Mouse (Mus musculus): ENCODE results near the gene Ptprd.

- TF ChIP-seq GATA1 (IDR thresholded peaks at IDR 0.05; ENCODE audit: borderline replicate concordance, low read length) (no peak), FLI1 (IDR thresholded peaks at IDR 0.05; ENCODE audit: low read length) (no peak)
These were observed 562.9 kb downstream of the Ptprd start for GRCm38 (mm10) chr4:77648911-77649310.
